Mouse (Mus musculus) heart, postnatal 0 days (tissue): Measurements from ENCODE around the gene Bcl2l11. TPM values are rescaled to one million over a fixed set of nuclear protein-coding genes. Genes with fewer than 3 reads are reported as not detected.
A peak's percentile ranks its signal among the peaks of the same experiment; 100 is the strongest.

Source experiments
- ATAC-seq: fragments of 200-750 bp; cut with Nextera tagmentation; 2 replicates; pipeline ENCODE4 v1.8.0; 2017; ENCODE audit warnings: low read depth, moderate number of reproducible peaks, moderate library complexity; ENCODE audit not compliant: insufficient read depth
- DNase-seq: peaks from one replicate; pipeline ENCODE4 v3.0.0-alpha.2; 2016; ENCODE audit warnings: low spot score
- H3K27ac ChIP-seq: fragments of 300-500 bp; sonication (generic); 2 replicates; pipeline ENCODE4 v1.5.1; 2014; ENCODE audit warnings: low read depth, mild to moderate bottlenecking
- H3K27me3 ChIP-seq: fragments of 300-500 bp; sonication (generic); 2 replicates; pipeline ENCODE4 v1.6.1; 2014; ENCODE audit warnings: low read length, mixed read lengths; ENCODE audit not compliant: control insufficient read depth, insufficient read depth
- H3K36me3 ChIP-seq: fragments of 300-500 bp; sonication (generic); replicated peaks from 2 replicates; pipeline ENCODE4 v1.6.1; 2014; ENCODE audit warnings: low read length, mixed read lengths; ENCODE audit not compliant: control insufficient read depth, insufficient read depth
- H3K4me1 ChIP-seq: fragments of 300-500 bp; sonication (generic); 2 replicates; pipeline ENCODE4 v1.6.1; 2014; ENCODE audit warnings: antibody characterized with exemption; ENCODE audit not compliant: control insufficient read depth, insufficient read depth
- H3K4me2 ChIP-seq: fragments of 300-500 bp; sonication (generic); 2 replicates; pipeline ENCODE4 v1.6.1; 2014; ENCODE audit warnings: low read depth, mild to moderate bottlenecking, low read length, moderate library complexity
- H3K4me3 ChIP-seq: fragments of 300-500 bp; sonication (generic); 2 replicates; pipeline ENCODE4 v1.5.1; 2014; ENCODE audit warnings: low read depth, low read length
- H3K9ac ChIP-seq: fragments of 300-500 bp; sonication (generic); replicated peaks from 2 replicates; pipeline ENCODE4 v1.6.1; 2014; ENCODE audit warnings: low read depth, low read length, mixed read lengths
- H3K9me3 ChIP-seq: fragments of 300-500 bp; sonication (generic); replicated peaks from 2 replicates; pipeline ENCODE4 v1.6.1; 2016; ENCODE audit warnings: low read length; ENCODE audit not compliant: control insufficient read depth
- CTCF ChIP-seq: IDR thresholded peaks from 2 replicates; pipeline ENCODE4 v1.5.1; 2016; ENCODE audit warnings: antibody characterized with exemption, control low read depth, low read depth
- EP300 ChIP-seq: IDR thresholded peaks from 2 replicates; pipeline ENCODE4 v1.6.1; 2016; ENCODE audit warnings: antibody characterized with exemption, low read depth
- WGBS: fragments of 180-500 bp; shearing (Covaris S2); extraction: QIAGEN DNeasy Blood & Tissue Kit; methylation state at CpG from one replicate; pipeline ENCODE4 v1.1.7; 2014; 5-methylcytosine and 5-hydroxymethylcytosine counted together
- polyA plus RNA-seq: library from polyadenylated mRNA; unstranded; fragments of >200 nt; fragmentation: Nextera tagmentation; extraction: Ambion mirVana; gene quantifications from 2 replicates; pipeline ENCODE4 v1.2.1, GENCODE M21; 2015
- total RNA-seq: library from RNA; depleted of rRNA; stranded (reverse); fragments of >200 nt; gene quantifications from 2 replicates; pipeline ENCODE4 v1.2.3, GENCODE M21; 2014; ENCODE audit warnings: low replicate concordance

The Bcl2l11 gene
- total and polyA plus RNA-seq, 2 experiments from 2014 or later = 18.2 to 26.1 TPM

DNA sequence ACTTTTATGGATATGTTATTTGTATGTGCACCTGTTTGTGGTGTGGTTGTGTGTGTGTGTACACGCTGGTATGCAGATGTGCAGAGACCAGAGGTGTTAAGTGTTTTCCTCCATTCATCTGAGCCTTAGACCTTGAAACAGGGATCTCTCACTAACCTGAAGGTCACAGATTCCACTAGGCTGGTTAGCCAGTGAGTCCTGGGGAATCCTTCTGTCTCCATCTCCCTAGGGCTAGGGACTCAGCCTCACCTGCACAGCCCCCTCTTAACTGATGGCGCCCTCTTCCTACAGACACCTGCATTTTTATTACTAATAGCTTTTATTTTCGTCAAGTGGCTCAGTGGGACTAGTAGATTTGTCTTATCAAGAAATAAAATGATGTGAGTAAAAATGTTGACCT lies 14.3 kb downstream of the Bcl2l11 start:
- no peaks in the 10 kb centered on the region for H3K9me3 ChIP-seq
- H3K27ac ChIP-seq = peak overlapping the region; percentile 65; the same call in 1 of the 2 replicates
- no peak for ATAC-seq
- H3K4me3 ChIP-seq = no peak overlapping the region
- H3K4me1 ChIP-seq = peaks cover 44% of the 10 kb centered on the region
- H3K4me2 ChIP-seq = no peak overlapping the region
- peaks cover 21% of the 10 kb centered on the region for H3K36me3 ChIP-seq
- DNase-seq = no peak
- H3K27me3 ChIP-seq = no peaks in the 10 kb centered on the region
- TF ChIP-seq EP300 (no peak), CTCF (no peak)
- 68% methylated on average over 3 of the region's 3 CpGs for WGBS
- H3K9ac ChIP-seq = no peak overlapping the region

DNA sequence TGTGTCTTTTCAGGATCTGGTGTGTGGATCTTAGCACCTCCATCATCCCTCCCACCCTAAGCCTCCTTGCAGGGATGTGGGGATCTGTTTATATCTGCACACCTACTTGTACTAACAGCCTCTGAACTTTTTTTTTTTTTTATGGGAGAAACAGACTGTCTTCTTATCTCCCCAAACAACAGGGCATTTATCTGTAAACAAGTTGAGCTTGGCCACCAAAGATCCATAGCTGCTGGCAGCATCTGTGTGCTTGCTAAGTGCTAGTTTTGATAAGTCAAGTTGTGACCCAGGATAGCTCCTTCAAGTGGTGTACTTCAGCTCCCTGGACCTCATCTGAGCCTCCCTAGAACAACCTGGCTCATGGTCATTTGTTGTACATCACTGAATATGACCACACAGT lies 18.2 kb downstream of the Bcl2l11 start:
- H3K4me1 ChIP-seq = peaks cover 33% of the 10 kb centered on the region
- ATAC-seq (no peak), DNase-seq (no peak)
- H3K9ac ChIP-seq = no peak overlapping the region
- TF ChIP-seq CTCF = no peak
- H3K4me2 ChIP-seq = no peak overlapping the region
- H3K27ac ChIP-seq = no peak overlapping the region
- no peak overlapping the region for H3K4me3 ChIP-seq
- H3K36me3 ChIP-seq = peaks cover 40% of the 10 kb centered on the region
- H3K27me3 ChIP-seq = no peaks in the 10 kb centered on the region
- H3K9me3 ChIP-seq = no peaks in the 10 kb centered on the region

DNA sequence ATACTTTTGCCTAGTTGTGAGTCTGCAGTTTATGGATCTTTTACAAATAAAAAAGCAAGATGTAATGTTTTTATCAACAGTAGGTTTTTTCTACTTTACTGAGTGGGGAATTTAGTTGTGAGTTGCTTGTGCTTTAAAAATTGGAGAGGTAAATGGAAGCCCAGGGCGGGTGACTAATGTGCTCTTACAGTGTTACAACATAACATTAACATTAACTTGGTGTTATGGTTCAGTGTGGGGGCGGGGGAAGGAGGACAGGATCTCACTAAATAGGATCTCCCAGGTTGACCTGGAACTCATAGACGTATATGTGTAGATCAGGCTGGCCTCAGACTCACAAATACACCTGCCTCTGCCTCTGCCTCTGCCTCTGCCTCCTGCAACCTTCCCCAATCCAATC lies 19.6 kb downstream of the Bcl2l11 start:
- WGBS = 85% methylated on average over 3 of the region's 3 CpGs
- H3K36me3 ChIP-seq = peaks cover 51% of the 10 kb centered on the region
- ATAC-seq (no peak), DNase-seq (no peak)
- no peaks in the 10 kb centered on the region for H3K9me3 ChIP-seq
- H3K27ac ChIP-seq = no peak overlapping the region
- no peak overlapping the region for H3K4me2 ChIP-seq
- H3K4me3 ChIP-seq = no peak overlapping the region
- TF ChIP-seq CTCF (no peak), EP300 (no peak)
- H3K27me3 ChIP-seq = no peaks in the 10 kb centered on the region
- peaks cover 21% of the 10 kb centered on the region for H3K4me1 ChIP-seq
- H3K9ac ChIP-seq = no peak overlapping the region

DNA sequence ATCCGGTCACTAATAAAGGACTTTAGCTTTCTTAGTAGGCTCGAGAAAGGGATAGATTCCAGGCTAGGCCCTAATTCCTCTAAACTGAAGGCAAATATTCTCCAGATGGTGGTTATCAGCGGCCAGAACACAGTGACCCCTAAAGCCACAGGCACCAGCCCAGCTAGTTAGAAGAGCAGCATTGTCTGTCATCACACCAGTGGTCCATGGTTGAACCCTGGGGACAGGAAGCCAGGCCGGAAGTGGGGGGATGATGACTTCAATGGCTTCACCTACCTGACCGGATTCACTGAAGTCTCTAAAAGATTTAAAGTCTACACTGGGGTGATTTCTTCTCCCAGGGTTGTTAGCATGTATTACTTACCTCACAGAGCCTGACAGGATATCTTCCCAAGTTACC lies 23.8 kb downstream of the Bcl2l11 start:
- ATAC-seq (no peak), DNase-seq (no peak)
- WGBS = 74% methylated on average over 5 of the region's 5 CpGs
- Histone ChIP-seq H3K4me2 (no peak overlapping the region), H3K4me3 (no peak overlapping the region), H3K27ac (no peak overlapping the region), H3K36me3 (peaks cover 57% of the 10 kb centered on the region), H3K9me3 (no peaks in the 10 kb centered on the region), H3K4me1 (peaks cover 23% of the 10 kb centered on the region), H3K9ac (no peak overlapping the region), H3K27me3 (no peaks in the 10 kb centered on the region)
- no peak for TF ChIP-seq EP300
- no peak for TF ChIP-seq CTCF

DNA sequence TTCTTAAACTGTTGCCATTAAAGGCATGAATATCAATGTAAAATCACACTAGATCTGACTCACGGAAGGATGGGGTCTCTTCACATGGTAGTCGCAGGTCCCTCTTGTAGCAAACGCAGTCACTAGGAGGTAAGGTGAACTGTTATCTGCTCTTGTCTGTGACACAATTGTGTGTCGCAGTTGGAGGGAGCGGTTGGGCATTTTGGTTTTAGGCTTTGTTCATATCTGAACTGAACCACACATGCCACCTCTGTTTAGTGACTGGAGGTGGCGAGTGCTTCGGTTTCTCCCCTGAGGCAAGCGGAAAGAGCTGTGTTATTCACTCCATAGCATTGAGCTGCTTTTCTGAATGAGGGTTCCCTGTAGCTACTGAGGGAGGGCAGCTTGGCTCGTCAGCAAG lies 26.4 kb downstream of the Bcl2l11 start:
- Histone ChIP-seq H3K9ac (peak overlapping the region; percentile 17; the same call in 1 of the 2 replicates), H3K4me1 (peaks cover 47% of the 10 kb centered on the region), H3K4me2 (no peak overlapping the region), H3K27ac (no peak overlapping the region; the same call in 1 of the 2 replicates), H3K36me3 (peaks cover 52% of the 10 kb centered on the region), H3K9me3 (no peaks in the 10 kb centered on the region), H3K4me3 (no peak overlapping the region), H3K27me3 (no peaks in the 10 kb centered on the region)
- WGBS = 81% methylated on average over 9 of the region's 9 CpGs
- no peak for TF ChIP-seq CTCF
- TF ChIP-seq EP300 = no peak
- ATAC-seq = no peak
- no peak for DNase-seq

DNA sequence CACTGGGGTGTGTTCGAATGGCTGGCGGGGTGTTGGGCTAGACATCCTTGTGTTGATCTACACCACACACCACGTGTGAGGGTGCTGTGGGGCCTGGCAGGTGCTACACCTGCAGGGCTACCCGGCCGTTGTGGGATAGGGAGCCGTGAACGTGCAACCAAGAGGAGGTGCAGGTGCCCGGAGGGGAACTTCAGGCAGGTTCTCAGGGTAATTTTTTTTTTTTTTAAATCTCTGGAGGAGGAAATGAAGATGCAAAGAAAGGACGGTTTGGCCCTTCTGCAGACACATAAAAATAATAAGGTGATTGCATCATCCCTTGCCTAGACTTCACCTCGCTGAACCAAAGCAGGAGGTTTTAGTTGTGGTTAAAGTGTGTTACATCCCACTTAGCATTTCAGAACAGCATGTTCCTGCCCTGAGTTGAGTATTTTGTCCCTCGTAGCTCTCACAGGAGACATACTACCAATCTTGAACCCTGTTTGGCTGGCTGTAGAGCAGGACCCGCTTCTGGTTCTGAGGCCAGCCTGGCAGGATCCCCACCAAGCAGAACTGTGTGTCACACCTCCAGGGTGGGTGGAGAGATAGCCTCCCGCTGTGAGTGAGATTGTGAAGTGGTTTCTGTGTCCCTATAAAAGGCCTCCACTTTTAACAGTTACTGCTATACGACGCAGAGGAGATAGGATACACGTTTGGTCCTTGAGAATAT lies 27.2 kb downstream of the Bcl2l11 start:
- Histone ChIP-seq H3K4me1 (peaks cover 49% of the 10 kb centered on the region), H3K27ac (peak overlapping the region; percentile 74), H3K27me3 (no peaks in the 10 kb centered on the region), H3K4me3 (no peak overlapping the region), H3K4me2 (no peak overlapping the region), H3K36me3 (peaks cover 46% of the 10 kb centered on the region), H3K9me3 (no peaks in the 10 kb centered on the region), H3K9ac (peak overlapping the region; percentile 17; the same call in 1 of the 2 replicates)
- DNase-seq = peak; percentile 73
- WGBS = 58% methylated on average over 16 of the region's 16 CpGs
- TF ChIP-seq CTCF (no peak), EP300 (0 out of 2 replicates have a peak, but pooled peaks have one; percentile 34)
- ATAC-seq = peak; percentile 51
